Mouse (Mus musculus) heart, adult 2 months (tissue): ENCODE measurements around the gene Myrf.

Source experiments
- CTCF ChIP-seq: fragments of 200-600 bp; IDR thresholded peaks from 2 replicates; pipeline ENCODE4 v1.8.1; 2022; ENCODE audit warnings: antibody characterized with exemption, mild to moderate bottlenecking, moderate library complexity
- EP300 ChIP-seq: fragments of 200-500 bp; IDR thresholded peaks from 2 replicates; pipeline ENCODE4 v1.6.1; 2011; ENCODE audit warnings: low read depth, low read length, control low read depth; ENCODE audit not compliant: insufficient read depth
- POLR2A ChIP-seq: fragments of 200-500 bp; IDR thresholded peaks from 2 replicates; pipeline ENCODE4 v1.6.1; 2011; ENCODE audit warnings: mild to moderate bottlenecking, low read depth, low read length, control low read depth; ENCODE audit not compliant: insufficient read depth

DNA sequence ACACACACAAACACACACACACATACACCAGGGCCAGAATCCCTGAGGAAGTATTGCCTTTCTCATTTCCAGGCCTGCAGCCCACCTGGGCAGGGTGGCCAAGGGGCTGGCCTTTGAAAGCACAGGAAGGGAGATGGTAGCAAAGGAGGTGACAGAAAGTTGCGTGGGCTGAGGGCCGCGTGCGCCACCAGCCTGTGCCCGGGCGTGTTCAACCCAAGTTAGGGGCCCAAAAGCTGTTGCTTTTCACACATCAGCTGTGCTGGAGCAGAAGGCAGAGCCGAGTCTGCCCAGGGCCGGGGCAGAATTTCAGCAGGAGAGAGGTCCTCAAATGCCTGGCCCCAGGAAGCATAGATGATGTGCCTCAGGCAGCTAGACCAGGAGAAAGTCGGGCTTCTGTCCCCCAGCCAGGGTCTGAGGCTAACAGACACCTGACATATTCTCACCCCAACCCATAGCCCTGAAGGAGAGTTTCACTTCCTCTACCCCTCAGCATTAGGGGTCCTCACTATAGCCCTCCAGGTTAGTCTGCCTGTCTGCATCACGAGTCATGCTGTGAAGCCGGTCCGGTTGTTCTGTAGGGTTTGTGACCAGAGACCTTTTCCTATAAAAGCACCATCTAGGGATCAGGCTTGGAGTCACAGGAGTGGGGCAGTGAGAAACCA, 36.1 kb upstream of the Myrf start:
- TF ChIP-seq POLR2A (no peak), CTCF (no peak), EP300 (no peak)
